Mouse (Mus musculus) splenic B cell, adult 2 months (primary cell): Measurements from ENCODE around the gene Polr1c.

Source experiments
- DNase-seq: peaks from one replicate; pipeline ENCODE4 v3.0.0-alpha.2; 2011; ENCODE audit warnings: low read depth, low spot score
- H3K27me3 ChIP-seq: 2 replicates; pipeline ENCODE4 v1.6.1; 2012; ENCODE audit warnings: mild to moderate bottlenecking, low read length, moderate library complexity, mixed read lengths; ENCODE audit not compliant: control insufficient read depth, poor library complexity, insufficient read depth, severe bottlenecking
- H3K36me3 ChIP-seq: 2 replicates; pipeline ENCODE4 v1.6.1; 2012; ENCODE audit warnings: mild to moderate bottlenecking, low read length, moderate library complexity, mixed read lengths; ENCODE audit not compliant: control insufficient read depth, poor library complexity, insufficient read depth, severe bottlenecking

Gene Polr1c

DNA sequence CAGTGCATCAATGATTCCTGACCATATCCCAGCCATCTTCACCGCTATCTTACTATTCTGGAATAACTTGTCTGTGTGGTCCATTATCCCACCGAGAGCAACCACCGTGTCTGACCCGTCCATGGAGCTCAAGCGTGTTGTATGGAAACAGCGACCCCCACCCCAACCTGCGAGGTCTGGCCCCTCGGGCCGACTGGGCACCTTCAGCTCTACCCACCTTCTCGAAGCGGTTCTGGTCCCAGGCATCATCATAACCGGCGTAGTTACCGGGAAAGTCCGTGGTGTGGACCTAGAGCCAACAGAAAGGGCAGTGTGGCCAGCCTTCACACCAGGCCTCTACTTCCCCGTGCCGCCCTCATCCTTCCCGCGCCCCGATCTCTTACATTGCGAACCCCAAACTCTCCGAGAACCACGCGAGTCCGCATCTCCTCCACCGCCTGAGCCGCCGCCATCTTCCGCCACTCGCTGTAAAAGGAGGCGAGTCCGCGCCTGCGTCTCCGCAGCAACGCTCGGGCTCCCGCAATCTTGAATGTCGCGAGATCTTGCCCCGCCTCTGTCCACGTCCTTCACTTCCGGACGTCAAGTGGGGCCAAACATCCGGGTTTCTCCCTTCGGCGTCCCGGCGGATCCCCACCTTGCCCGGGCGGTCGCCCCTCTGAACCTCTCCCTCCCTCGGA is at the start of gene Polr1c, which contains the start of gene Yipf3:
Gene Polr1c (minus strand): TSS at position 543 of the 677 bp plus-strand sequence.
Gene Yipf3 (plus strand): TSS at position 569 of the 677 bp plus-strand sequence.
- peaks cover 6% of the 10 kb centered on the region for H3K36me3 ChIP-seq
- H3K27me3 ChIP-seq: no peaks in the 10 kb centered on the region
- DNase-seq: peak; percentile 94

DNA sequence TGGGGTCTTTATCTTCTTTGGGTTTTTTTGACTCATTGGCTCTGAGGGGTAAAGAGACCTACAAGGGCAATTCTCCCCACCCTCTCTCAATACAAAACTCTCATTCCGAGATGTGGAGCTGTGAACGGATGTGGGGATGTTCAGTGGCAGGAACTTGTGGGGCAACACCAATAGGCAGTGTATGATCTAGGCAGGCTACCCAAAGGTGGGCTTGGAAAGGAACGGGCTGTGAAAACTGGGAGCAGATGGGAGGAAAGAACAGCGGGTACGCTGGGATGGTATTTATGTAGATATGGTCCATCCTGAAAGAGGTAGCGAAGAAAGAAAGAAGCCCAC is 49.1 kb upstream of the Polr1c start:
- H3K27me3 ChIP-seq: peaks cover 4% of the 10 kb centered on the region
- no peak for DNase-seq
- no peaks in the 10 kb centered on the region for H3K36me3 ChIP-seq

DNA sequence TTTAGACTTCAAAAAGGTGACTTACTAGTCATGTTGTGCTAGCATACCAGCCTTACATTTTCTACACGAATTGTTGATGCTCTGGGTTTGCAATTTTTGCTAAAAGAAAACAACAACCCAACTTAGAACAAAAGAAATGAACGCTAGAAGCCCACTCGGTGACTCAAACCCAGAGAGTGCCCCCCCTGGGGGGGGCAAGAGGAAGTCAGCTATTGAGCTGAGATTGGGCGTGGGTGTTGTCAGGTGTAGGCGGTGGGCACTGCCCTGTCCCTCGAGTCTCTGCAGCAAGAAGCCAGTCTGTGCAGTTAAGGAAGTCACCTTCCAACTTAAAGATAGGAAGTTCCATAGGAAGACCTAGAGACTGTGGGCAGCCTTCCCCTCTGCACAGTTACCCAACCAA is 48.7 kb upstream of the Polr1c start:
- H3K27me3 ChIP-seq: peaks cover 4% of the 10 kb centered on the region
- H3K36me3 ChIP-seq: no peaks in the 10 kb centered on the region
- peak; percentile 57 for DNase-seq

DNA sequence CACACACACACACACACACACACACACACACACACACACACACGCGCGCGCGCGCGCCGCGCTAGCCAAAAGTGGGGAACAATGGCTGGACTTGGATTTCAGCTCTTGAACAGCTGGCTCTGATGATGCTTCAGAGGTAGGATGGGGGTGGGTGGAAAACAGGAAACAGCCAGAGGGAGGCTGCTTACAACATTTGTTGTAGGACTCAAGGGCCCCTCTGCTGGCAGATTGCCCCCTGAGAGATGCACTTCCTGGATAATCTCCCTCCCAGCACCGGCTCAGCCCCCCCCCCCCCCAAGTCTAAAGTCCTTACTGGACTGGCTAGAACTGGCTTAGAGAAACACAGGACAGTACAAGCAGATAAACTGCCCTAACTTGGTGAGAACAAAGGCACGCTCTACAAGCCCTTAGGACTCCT is 39.8 kb upstream of the Polr1c start:
- Histone ChIP-seq H3K27me3 (no peaks in the 10 kb centered on the region), H3K36me3 (no peaks in the 10 kb centered on the region)
- no peak for DNase-seq

DNA sequence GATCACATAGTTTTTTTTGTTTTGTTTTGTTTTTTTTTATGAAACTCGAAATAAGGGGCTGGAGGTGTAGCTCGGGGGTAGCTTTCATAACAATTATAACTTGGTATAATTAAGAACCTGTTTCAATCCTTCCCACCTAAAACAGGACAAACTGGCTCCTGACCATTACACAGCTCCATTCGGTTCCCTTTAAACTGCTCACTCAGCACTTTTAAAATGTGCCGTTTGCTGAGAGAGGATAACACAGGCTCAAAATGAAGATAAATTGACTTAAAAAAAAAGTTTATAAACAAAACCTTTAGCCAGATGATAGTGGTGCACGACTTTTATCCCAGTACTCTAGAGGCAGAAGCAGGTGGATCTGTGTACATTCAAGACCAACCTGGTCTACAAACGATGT is 37.6 kb upstream of the Polr1c start:
- no peak for DNase-seq
- Histone ChIP-seq H3K27me3 (no peaks in the 10 kb centered on the region), H3K36me3 (no peaks in the 10 kb centered on the region)

DNA sequence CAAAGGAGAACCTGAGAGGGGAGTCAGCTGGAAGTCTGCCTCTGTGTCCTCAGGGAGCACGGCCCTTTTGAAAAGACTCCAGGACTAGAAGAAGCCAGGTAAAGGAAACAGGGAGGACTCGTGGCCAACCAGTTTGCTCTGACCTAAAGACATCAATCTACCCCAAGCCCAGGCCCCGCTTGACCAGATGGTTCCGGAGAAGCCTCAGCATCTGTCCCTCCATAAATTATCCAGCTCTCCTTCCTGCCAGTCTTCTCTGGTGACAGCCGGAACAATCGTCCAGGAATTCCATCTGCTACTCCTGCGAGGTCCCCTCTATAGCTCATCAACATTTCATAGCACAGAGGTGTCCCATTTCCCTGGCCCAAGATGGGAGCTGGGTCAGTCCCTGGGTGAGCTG is 36.8 kb upstream of the Polr1c start:
- Histone ChIP-seq H3K36me3 (no peaks in the 10 kb centered on the region; the same call in 1 of the 2 replicates), H3K27me3 (no peaks in the 10 kb centered on the region)
- no peak for DNase-seq

DNA sequence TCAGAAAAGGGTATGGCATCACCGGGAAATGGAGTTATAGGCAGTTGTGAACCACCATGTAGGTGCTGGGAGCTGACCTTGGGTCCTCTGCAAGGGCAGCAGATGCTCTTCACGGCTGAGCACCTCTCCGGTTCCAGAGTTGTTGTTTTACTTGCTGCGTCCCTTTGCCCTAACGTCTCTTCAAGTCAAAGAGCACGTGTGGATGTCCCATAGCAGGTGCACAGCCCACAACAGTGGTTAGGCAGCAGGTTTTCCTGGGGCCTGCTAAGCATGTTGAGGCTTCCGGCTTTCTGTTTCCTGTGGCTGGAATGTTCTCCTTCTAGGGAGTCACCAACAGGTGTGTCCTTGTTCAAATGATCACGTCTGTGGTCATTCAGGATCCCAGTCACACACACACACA is 36.1 kb upstream of the Polr1c start:
- Histone ChIP-seq H3K36me3 (peaks cover 2% of the 10 kb centered on the region), H3K27me3 (no peaks in the 10 kb centered on the region)
- no peak for DNase-seq

DNA sequence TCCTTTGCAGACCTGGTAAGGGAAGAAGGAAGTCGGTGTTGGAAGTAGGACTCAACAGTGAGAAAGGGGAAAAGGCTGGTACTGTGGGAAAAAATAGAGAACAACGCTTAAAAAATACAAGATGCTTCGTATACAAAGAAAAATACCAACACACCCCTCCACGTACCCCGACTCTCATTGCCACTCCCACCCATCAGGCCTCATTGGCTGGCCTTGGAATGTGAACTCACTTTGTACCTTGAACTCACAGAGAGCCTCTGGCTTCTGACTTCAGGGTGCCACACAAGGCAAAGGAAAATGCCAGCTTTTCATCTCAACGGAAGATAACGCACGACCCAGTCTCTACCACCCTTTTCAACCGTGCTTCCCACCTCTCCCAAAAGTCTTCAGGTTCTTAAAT is 35.3 kb upstream of the Polr1c start:
- H3K36me3 ChIP-seq: peaks cover 2% of the 10 kb centered on the region
- no peak for DNase-seq
- H3K27me3 ChIP-seq: no peaks in the 10 kb centered on the region

DNA sequence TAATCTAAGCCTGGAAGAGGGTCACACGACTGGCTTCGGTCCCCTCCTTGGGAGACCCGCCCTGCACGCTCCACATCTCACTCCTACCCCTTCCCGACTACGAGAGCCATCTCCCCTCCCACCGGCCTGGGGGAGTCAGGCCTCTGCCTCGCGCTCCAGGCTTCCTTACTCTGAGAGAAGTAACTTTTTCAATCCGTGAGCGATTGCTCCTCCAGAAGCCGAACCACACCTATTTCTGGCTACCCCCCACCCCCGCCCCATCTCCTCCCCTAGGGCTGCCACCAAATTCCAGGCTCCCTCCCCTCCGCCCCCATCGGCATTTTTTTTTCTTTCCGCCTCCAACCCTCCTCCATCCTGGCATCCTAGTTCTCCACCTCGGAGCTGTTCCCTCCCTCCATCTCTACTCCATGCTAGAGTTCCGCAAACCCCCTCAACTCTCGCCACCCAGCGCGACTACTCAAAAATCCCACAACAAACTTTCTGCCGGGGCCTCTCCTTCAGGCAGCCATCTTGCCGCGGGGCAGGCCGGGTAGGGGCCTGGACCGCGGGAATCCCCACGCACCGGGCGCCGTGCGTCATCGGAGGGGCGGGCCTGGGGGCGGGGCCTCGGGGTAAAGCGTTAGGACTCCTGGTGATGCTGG is 34.7 kb upstream of the Polr1c start, which contains the start of gene Tjap1:
Gene Tjap1 (minus strand): TSS at position 544 of the 641 bp plus-strand sequence.
- DNase-seq: peak; percentile 84
- Histone ChIP-seq H3K36me3 (peaks cover 2% of the 10 kb centered on the region), H3K27me3 (no peaks in the 10 kb centered on the region)

DNA sequence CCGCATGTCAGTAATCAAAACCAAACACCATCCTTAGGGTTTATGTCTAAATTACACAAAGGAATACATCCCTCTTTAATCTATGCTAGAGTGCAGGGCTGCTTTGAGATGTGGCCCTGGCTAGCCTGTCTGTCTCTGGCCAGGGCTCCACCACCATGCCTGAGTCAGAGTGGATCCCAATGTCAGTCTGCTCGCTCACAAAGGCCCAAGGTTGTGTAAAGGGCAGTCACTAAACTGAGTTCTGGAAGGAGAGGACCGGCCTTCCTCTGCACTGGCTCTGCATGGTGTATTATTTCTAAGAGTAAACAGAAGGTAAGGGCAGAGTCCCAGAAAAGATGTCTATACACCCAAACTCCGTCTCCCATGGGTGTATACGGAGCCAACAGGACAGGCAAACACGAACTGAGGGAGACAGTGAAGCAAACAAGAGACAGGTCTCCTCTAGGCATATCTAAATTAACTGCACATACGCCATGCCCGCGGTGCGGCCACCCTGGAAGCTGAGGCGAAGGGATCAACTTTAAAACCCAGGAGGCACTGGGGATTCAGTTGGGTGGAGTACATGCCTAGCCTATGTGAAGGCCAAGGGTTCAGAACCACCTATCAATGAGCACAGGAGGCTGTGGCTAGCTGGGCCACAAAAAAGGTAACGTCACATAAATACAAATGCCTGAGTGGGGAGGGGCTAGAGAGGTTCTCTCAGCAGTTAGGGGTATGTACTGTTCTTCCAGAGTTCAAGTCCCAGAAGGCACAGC is 30.3 kb upstream of the Polr1c start:
- Histone ChIP-seq H3K27me3 (no peaks in the 10 kb centered on the region), H3K36me3 (peaks cover 2% of the 10 kb centered on the region)
- no peak for DNase-seq

DNA sequence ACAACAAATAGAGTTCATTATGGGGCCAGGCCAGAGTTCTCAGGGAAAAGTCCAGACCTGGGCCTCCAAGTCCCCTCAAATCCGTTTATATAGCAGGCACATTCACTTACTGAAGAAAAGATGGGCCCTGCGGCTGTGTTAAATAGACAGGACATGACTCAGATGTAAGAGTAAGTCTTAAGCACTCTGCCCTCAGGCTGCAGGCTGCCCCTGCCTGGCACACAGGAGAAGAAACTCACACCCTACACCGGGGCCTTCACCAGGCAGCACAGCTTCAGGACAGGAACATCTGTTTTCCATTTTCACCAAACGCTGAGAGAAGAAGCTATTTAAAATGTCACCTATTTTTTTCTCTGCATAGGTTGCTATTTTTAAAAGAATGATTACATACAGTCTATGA is 29.7 kb upstream of the Polr1c start:
- Histone ChIP-seq H3K27me3 (no peaks in the 10 kb centered on the region), H3K36me3 (peaks cover 2% of the 10 kb centered on the region)
- no peak for DNase-seq

DNA sequence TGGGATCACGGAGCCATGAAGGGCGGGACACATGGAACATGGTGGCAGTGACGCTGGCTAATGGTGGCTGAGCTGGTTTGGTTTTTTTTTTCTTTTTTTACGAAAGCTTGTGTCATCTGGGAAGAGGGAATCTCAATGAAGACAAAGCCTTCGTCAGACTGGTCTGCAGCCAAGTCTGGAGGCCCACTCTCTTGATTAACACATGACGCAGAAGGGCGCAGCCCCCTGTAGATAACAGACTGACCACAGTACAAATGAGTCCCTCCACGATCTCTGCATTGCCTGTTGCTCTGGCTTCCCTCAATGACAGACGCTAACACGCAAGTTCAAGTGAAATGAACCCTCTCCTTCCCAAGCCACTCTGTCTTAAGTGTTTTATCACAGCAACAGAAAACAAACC is 27.7 kb upstream of the Polr1c start:
- Histone ChIP-seq H3K36me3 (peaks cover 2% of the 10 kb centered on the region), H3K27me3 (no peaks in the 10 kb centered on the region)
- DNase-seq: no peak

DNA sequence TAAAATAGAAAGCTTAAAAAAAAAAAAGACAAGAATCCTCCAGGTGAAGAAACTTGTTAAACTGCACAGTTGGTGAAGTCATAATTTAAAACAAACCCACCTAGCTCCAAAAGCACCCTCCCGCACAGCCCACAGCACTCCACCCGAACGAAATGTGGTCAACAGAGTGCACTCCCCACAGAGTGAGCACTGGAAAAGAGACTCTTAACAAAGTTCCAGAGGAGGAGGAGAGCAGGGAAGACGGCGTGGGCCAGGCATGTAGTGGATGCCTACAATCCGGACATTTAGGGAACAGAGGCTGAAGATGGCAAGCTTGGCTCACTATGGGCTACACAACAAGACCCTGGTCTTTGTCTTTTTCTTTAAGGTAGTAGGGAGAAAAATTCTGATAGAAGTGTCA is 27.2 kb upstream of the Polr1c start:
- no peaks in the 10 kb centered on the region for H3K27me3 ChIP-seq
- no peak for DNase-seq
- peaks cover 2% of the 10 kb centered on the region for H3K36me3 ChIP-seq

DNA sequence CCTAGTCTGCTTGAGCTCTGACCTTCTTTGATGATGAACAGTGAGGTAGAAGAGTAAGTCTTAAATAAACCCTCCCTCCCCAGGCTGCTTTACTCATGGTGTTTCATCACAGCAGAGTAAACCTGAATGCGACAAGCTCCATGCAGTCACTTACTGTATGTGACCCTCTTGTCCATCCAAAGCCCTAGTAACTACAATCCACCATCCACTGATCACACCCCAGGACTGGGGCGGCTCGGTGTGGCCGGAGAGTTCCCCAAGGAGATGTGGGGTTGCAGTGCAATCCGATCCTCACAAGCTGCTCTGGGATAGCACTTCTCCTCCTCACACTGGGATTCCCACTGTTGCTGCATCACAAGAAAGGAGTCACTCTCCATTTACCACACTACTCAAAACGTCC is 26.6 kb upstream of the Polr1c start:
- no peak for DNase-seq

DNA sequence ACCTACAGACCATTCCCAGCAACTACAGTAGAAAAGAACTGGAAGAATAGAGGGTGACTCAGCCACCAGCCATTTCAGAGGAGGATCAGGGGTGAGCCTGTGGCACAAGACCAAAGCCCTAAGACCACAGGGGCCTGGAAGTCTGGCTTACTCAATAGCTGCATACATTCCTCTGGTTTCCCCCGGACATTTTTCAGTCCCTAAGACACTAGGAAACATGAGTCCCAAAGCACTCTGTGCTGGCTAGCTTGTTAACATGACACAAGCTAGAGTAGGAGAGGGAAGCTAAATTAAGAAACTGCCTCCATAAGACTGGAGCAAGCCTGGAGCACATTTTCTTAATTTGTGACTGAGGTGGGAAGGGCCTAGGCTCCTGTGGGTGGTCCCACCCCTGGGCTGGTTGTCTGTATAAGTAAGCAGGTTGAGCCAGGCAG is 26.0 kb upstream of the Polr1c start:
- no peak for DNase-seq
- H3K27me3 ChIP-seq: no peaks in the 10 kb centered on the region
- H3K36me3 ChIP-seq: peaks cover 1% of the 10 kb centered on the region; the same call in 1 of the 2 replicates

More for the DNA sequence above, 26.6 kb upstream of the Polr1c start:
- no peaks in the 10 kb centered on the region for H3K27me3 ChIP-seq
- H3K36me3 ChIP-seq: peaks cover 2% of the 10 kb centered on the region
